Mouse (Mus musculus) embryonic facial prominence, embryonic 13.5 days (tissue): ENCODE data around the gene Hoxc5. TPM values are rescaled to one million over a fixed set of nuclear protein-coding genes. Genes with fewer than 3 reads are reported as not detected.

Experiments
- ATAC-seq: fragments of 200-750 bp; cut with Nextera tagmentation; 2 replicates; pipeline ENCODE4 v1.8.0; 2017; ENCODE audit warnings: low read depth; ENCODE audit not compliant: insufficient number of reproducible peaks, insufficient read depth, low FRiP score, low TSS enrichment
- H3K27ac ChIP-seq: fragments of 300-500 bp; sonication (generic); 2 replicates; pipeline ENCODE4 v1.5.1; 2015; ENCODE audit warnings: moderate library complexity, mild to moderate bottlenecking, inconsistent platforms
- H3K27me3 ChIP-seq: fragments of 300-500 bp; sonication (generic); 2 replicates; pipeline ENCODE4 v1.6.1; 2015; ENCODE audit warnings: mild to moderate bottlenecking, inconsistent platforms
- H3K36me3 ChIP-seq: fragments of 300-500 bp; sonication (generic); 2 replicates; pipeline ENCODE4 v1.6.1; 2015; ENCODE audit warnings: mild to moderate bottlenecking, inconsistent platforms
- H3K4me1 ChIP-seq: fragments of 300-500 bp; sonication (generic); 2 replicates; pipeline ENCODE4 v1.6.1; 2015; ENCODE audit warnings: inconsistent platforms
- H3K4me2 ChIP-seq: fragments of 300-500 bp; sonication (generic); 2 replicates; pipeline ENCODE4 v1.6.1; 2015; ENCODE audit warnings: moderate library complexity, mild to moderate bottlenecking, inconsistent platforms
- H3K4me3 ChIP-seq: fragments of 300-500 bp; sonication (generic); 2 replicates; pipeline ENCODE4 v1.5.1; 2015; ENCODE audit warnings: mild to moderate bottlenecking, inconsistent platforms
- H3K9ac ChIP-seq: fragments of 300-500 bp; sonication (generic); 2 replicates; pipeline ENCODE4 v1.6.1; 2015; ENCODE audit warnings: mild to moderate bottlenecking, inconsistent platforms
- H3K9me3 ChIP-seq: fragments of 300-500 bp; sonication (generic); 2 replicates; pipeline ENCODE4 v1.6.1; 2016; ENCODE audit warnings: inconsistent platforms
- WGBS: fragments of 180-500 bp; shearing (Covaris S2); methylation state at CpG from one replicate; pipeline ENCODE4 v1.1.7; 2015; ENCODE audit warnings: mixed read lengths; 5-methylcytosine and 5-hydroxymethylcytosine counted together
- polyA plus RNA-seq: library from polyadenylated mRNA; unstranded; fragments of >200 nt; fragmentation: Nextera tagmentation; extraction: Ambion mirVana; gene quantifications from 2 replicates; pipeline ENCODE4 v1.2.1, GENCODE M21; 2015

Gene Hoxc5
- polyA plus RNA-seq, 1 experiment from 2014 or later = 1.8 TPM

GRCm38 (mm10) chr15:102963259-102963658, 4.0 kb upstream of the Hoxc5 start:
- peaks cover 97% of the 10 kb centered on the region for H3K27me3 ChIP-seq
- no peak overlapping the region for H3K27ac ChIP-seq
- 2% methylated on average over 8 of the region's 8 CpGs for WGBS

GRCm38 (mm10) chr15:102963671-102964640, 3.3 kb upstream of the Hoxc5 start:
- WGBS = 2% methylated on average over 28 of the region's 28 CpGs
- no peak overlapping the region for H3K4me3 ChIP-seq
- ATAC-seq = no peak
- no peaks in the 10 kb centered on the region for H3K9me3 ChIP-seq
- H3K4me2 ChIP-seq = no peak overlapping the region
- no peaks in the 10 kb centered on the region for H3K36me3 ChIP-seq
- peaks cover 97% of the 10 kb centered on the region for H3K27me3 ChIP-seq
- no peak overlapping the region for H3K27ac ChIP-seq
- H3K4me1 ChIP-seq = peaks cover 5% of the 10 kb centered on the region; the same call in 1 of the 2 replicates
- no peak overlapping the region for H3K9ac ChIP-seq

More at GRCm38 (mm10) chr15:102963259-102963658, 4.0 kb upstream of the Hoxc5 start:
- Histone ChIP-seq H3K36me3 (no peaks in the 10 kb centered on the region), H3K9ac (no peak overlapping the region), H3K4me2 (no peak overlapping the region), H3K4me3 (no peak overlapping the region), H3K4me1 (peaks cover 5% of the 10 kb centered on the region; the same call in 1 of the 2 replicates), H3K9me3 (no peaks in the 10 kb centered on the region)
- ATAC-seq = no peak

GRCm38 (mm10) chr15:102965003-102965891, 2.0 kb upstream of the Hoxc5 start:
- Histone ChIP-seq H3K4me1 (peaks cover 5% of the 10 kb centered on the region; the same call in 1 of the 2 replicates), H3K36me3 (no peaks in the 10 kb centered on the region), H3K27ac (no peak overlapping the region), H3K9ac (no peak overlapping the region), H3K4me3 (no peak overlapping the region), H3K9me3 (no peaks in the 10 kb centered on the region), H3K4me2 (no peak overlapping the region), H3K27me3 (peaks cover 97% of the 10 kb centered on the region)
- ATAC-seq = no peak
- 2% methylated on average over 26 of the region's 26 CpGs for WGBS

GRCm38 (mm10) chr15:102965892-102966775, 1.1 kb upstream of the Hoxc5 start:
- WGBS = 2% methylated on average over 30 of the region's 30 CpGs
- H3K27ac ChIP-seq = no peak overlapping the region
- peak overlapping the region; percentile 16; the same call in 1 of the 2 replicates for H3K4me3 ChIP-seq
- H3K27me3 ChIP-seq = peaks cover 97% of the 10 kb centered on the region
- H3K9ac ChIP-seq = no peak overlapping the region
- no peaks in the 10 kb centered on the region for H3K36me3 ChIP-seq
- peaks cover 5% of the 10 kb centered on the region; the same call in 1 of the 2 replicates for H3K4me1 ChIP-seq
- H3K9me3 ChIP-seq = no peaks in the 10 kb centered on the region
- peak overlapping the region; percentile 19; the same call in 1 of the 2 replicates for H3K4me2 ChIP-seq
- no peak for ATAC-seq

- peak within 1 kb of the TSS; percentile 16; the same call in 1 of the 2 replicates for H3K4me3 ChIP-seq
- no peaks in the 10 kb centered on the region for H3K9me3 ChIP-seq
- peak within 1 kb of the TSS; percentile 19; the same call in 1 of the 2 replicates for H3K4me2 ChIP-seq
- H3K36me3 ChIP-seq = no peaks in the 10 kb centered on the region
- H3K9ac ChIP-seq = no peak within 1 kb of the TSS
- peaks cover 5% of the 10 kb centered on the region; the same call in 1 of the 2 replicates for H3K4me1 ChIP-seq
- ATAC-seq = 0 out of 2 replicates have a peak, but pooled peaks have one; percentile 48
- peaks cover 97% of the 10 kb centered on the region for H3K27me3 ChIP-seq
- WGBS = 4% methylated on average over 27 of the region's 27 CpGs
- H3K27ac ChIP-seq = no peak within 1 kb of the TSS
Measured at GRCm38 (mm10) chr15:102966776-102967311, 399 bp upstream of the Hoxc5 start, which contains the start of gene Hoxc10. Hoxc10 (plus strand) TSS chr15:102966796.

GRCm38 (mm10) chr15:102967511-102968397, 511 bp downstream of the Hoxc5 start:
- Histone ChIP-seq H3K27me3 (peaks cover 99% of the 10 kb centered on the region), H3K4me3 (no peak overlapping the region), H3K9me3 (no peaks in the 10 kb centered on the region), H3K27ac (no peak overlapping the region), H3K4me2 (no peak overlapping the region), H3K9ac (no peak overlapping the region), H3K36me3 (no peaks in the 10 kb centered on the region), H3K4me1 (peaks cover 5% of the 10 kb centered on the region; the same call in 1 of the 2 replicates)
- WGBS = 2% methylated on average over 34 of the region's 34 CpGs
- ATAC-seq = no peak

- H3K4me2 ChIP-seq = no peak overlapping the region
Measured at GRCm38 (mm10) chr15:102969296-102969695, 2.1 kb downstream of the Hoxc5 start.

GRCm38 (mm10) chr15:102970740-102971139, 3.5 kb downstream of the Hoxc5 start:
- no peaks in the 10 kb centered on the region for H3K9me3 ChIP-seq
- no peak overlapping the region for H3K4me3 ChIP-seq
- H3K9ac ChIP-seq = no peak overlapping the region
- H3K4me2 ChIP-seq = no peak overlapping the region
- WGBS = 1% methylated on average over 12 of the region's 12 CpGs
- peaks cover 5% of the 10 kb centered on the region; the same call in 1 of the 2 replicates for H3K4me1 ChIP-seq
- H3K36me3 ChIP-seq = no peaks in the 10 kb centered on the region
- ATAC-seq = no peak
- peaks cover 99% of the 10 kb centered on the region for H3K27me3 ChIP-seq
- H3K27ac ChIP-seq = no peak overlapping the region

More at GRCm38 (mm10) chr15:102969296-102969695, 2.1 kb downstream of the Hoxc5 start:
- no peak overlapping the region for H3K4me3 ChIP-seq
- H3K4me1 ChIP-seq = peaks cover 5% of the 10 kb centered on the region; the same call in 1 of the 2 replicates
- H3K9me3 ChIP-seq = no peaks in the 10 kb centered on the region
- ATAC-seq = no peak
- H3K36me3 ChIP-seq = no peaks in the 10 kb centered on the region
- peaks cover 99% of the 10 kb centered on the region for H3K27me3 ChIP-seq
- no peak overlapping the region for H3K9ac ChIP-seq
- no peak overlapping the region for H3K27ac ChIP-seq
- WGBS = 34% methylated on average over 1 of the region's 1 CpGs

GRCm38 (mm10) chr15:102972254-102972653, 5.0 kb downstream of the Hoxc5 start:
- Histone ChIP-seq H3K27me3 (peaks cover 99% of the 10 kb centered on the region), H3K9ac (no peak overlapping the region), H3K4me2 (no peak overlapping the region), H3K4me1 (no peaks in the 10 kb centered on the region), H3K36me3 (no peaks in the 10 kb centered on the region), H3K9me3 (no peaks in the 10 kb centered on the region), H3K27ac (no peak overlapping the region), H3K4me3 (no peak overlapping the region)
- ATAC-seq = no peak
- 1% methylated on average over 21 of the region's 21 CpGs for WGBS
